Mouse (Mus musculus) neural tube, embryonic 11.5 days (tissue): ENCODE measurements around the gene Ccnt1. TPM values are rescaled to one million over a fixed set of nuclear protein-coding genes. Genes with fewer than 3 reads are reported as not detected.
A peak's percentile ranks its signal among the peaks of the same experiment; 100 is the strongest.
"Not testable (repeated sequence)": the region's sequence is repeated elsewhere in the genome, so short reads cannot be mapped to it uniquely, and the experiment has no call there.

ENCODE experiments used
- ATAC-seq: fragments of 200-750 bp; cut with Nextera tagmentation; 2 replicates; pipeline ENCODE4 v1.8.0; 2017; ENCODE audit warnings: moderate number of reproducible peaks, mild to moderate bottlenecking, moderate TSS enrichment, moderate library complexity; ENCODE audit not compliant: insufficient read depth, low FRiP score, low TSS enrichment
- DNase-seq: peaks from one replicate; pipeline ENCODE4 v3.0.0-alpha.2; 2015; ENCODE audit warnings: low spot score
- H3K27ac ChIP-seq: fragments of 300-500 bp; sonication (generic); 2 replicates; pipeline ENCODE4 v1.5.1; 2014; ENCODE audit warnings: low read depth, mild to moderate bottlenecking, low read length
- H3K27me3 ChIP-seq: fragments of 300-500 bp; sonication (generic); 2 replicates; pipeline ENCODE4 v1.6.1; 2014; ENCODE audit warnings: mild to moderate bottlenecking, low read length, mixed read lengths; ENCODE audit not compliant: control insufficient read depth, insufficient read depth
- H3K36me3 ChIP-seq: fragments of 300-500 bp; sonication (generic); 2 replicates; pipeline ENCODE4 v1.6.1; 2014; ENCODE audit warnings: mild to moderate bottlenecking, low read length, moderate library complexity, mixed read lengths; ENCODE audit not compliant: control insufficient read depth, insufficient read depth
- H3K4me1 ChIP-seq: fragments of 300-500 bp; sonication (generic); 2 replicates; pipeline ENCODE4 v1.6.1; 2014; ENCODE audit warnings: low read length, mixed read lengths; ENCODE audit not compliant: control insufficient read depth, insufficient read depth
- H3K4me2 ChIP-seq: fragments of 300-500 bp; sonication (generic); 2 replicates; pipeline ENCODE4 v1.6.1; 2014; ENCODE audit warnings: low read depth, mild to moderate bottlenecking, moderate library complexity
- H3K4me3 ChIP-seq: fragments of 300-500 bp; sonication (generic); 2 replicates; pipeline ENCODE4 v1.5.1; 2014; ENCODE audit warnings: low read depth, low read length
- H3K9ac ChIP-seq: fragments of 300-500 bp; sonication (generic); 2 replicates; pipeline ENCODE4 v1.6.1; 2014; ENCODE audit warnings: mild to moderate bottlenecking, low read length
- H3K9me3 ChIP-seq: fragments of 300-500 bp; sonication (generic); 2 replicates; pipeline ENCODE4 v1.6.1; 2016; ENCODE audit warnings: low read length; ENCODE audit not compliant: control insufficient read depth
- whole genome bisulfite sequencing: fragments of 180-500 bp; shearing (Covaris S2); extraction: QIAGEN DNeasy Blood & Tissue Kit; methylation state at CpG from one replicate; pipeline ENCODE4 v1.1.7; 2014; 5-methylcytosine and 5-hydroxymethylcytosine counted together
- polyA plus RNA-seq: library from polyadenylated mRNA; unstranded; fragments of >200 nt; fragmentation: Nextera tagmentation; extraction: Ambion mirVana; gene quantifications from 2 replicates; pipeline ENCODE4 v1.2.1, GENCODE M21; 2014

Gene Ccnt1
- polyA plus RNA-seq, 1 experiment from 2014 or later = 65.6 TPM

DNA sequence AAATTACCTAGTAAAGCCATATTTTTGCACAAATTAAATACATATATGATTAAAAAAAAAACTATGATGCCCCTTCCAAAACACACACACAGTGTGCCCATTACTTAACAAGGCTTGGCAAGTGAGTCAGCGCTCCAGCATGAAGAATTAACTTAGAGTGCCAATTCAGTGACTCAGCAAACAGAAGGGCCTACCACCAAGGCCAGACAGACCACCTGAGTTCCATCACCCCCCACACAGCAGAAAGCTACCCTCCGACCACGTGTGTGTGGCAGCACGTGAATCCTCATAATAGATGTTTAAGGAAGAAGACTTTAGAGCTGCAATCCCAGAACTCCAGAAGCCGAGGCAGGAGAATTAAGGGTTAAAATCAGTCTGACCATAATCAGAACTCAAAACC is 38.4 kb downstream of the Ccnt1 start:
- ATAC-seq = no peak
- no peaks in the 10 kb centered on the region for H3K9me3 ChIP-seq
- 47% methylated on average over 5 of the region's 5 CpGs for WGBS
- no peak for DNase-seq
- H3K27ac ChIP-seq = no peak overlapping the region
- no peaks in the 10 kb centered on the region for H3K27me3 ChIP-seq
- peak overlapping the region; percentile 79 for H3K4me3 ChIP-seq
- peak overlapping the region; percentile 62 for H3K4me2 ChIP-seq
- H3K36me3 ChIP-seq = peaks cover 15% of the 10 kb centered on the region
- H3K4me1 ChIP-seq = no peaks in the 10 kb centered on the region
- no peak overlapping the region; the same call in 1 of the 2 replicates for H3K9ac ChIP-seq

DNA sequence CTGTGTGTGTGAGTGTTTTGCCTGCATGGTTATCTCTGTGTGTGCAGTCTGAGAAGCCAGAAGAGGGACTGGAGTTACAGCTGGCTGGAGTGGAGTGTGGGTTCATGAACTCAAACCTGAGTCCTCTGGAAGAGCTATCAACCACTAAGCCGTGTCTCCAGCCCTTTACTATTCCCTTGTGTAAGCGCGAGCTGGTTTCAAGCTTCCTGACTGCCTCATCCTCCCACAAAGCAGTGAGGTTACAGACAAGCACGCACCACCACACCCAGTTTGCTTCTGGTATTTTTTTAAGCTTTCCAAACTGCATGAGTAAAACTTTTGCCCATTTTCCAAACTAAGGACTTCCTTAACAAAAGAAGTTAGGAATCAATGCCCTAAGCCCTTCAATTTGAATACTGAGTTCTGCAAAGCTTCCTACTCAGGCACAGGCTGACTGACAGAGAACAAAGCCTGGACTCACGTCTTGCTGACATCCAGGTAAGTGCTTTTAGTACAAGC is 42.6 kb downstream of the Ccnt1 start:
- H3K36me3 ChIP-seq = peaks cover 24% of the 10 kb centered on the region
- no peaks in the 10 kb centered on the region for H3K27me3 ChIP-seq
- no peaks in the 10 kb centered on the region for H3K4me1 ChIP-seq
- no peak overlapping the region for H3K9ac ChIP-seq
- no peak overlapping the region for H3K4me3 ChIP-seq
- H3K4me2 ChIP-seq = no peak overlapping the region
- no peaks in the 10 kb centered on the region for H3K9me3 ChIP-seq
- no peak overlapping the region for H3K27ac ChIP-seq
- no peak for ATAC-seq
- WGBS = 91% methylated on average over 5 of the region's 5 CpGs
- DNase-seq = no peak

GRCm38 (mm10) chr15:98527056-98527771 is 43.5 kb downstream of the Ccnt1 start:
- H3K9me3 ChIP-seq = no peaks in the 10 kb centered on the region
- no peaks in the 10 kb centered on the region for H3K4me1 ChIP-seq
- WGBS = 93% methylated on average over 5 of the region's 5 CpGs
- H3K27ac ChIP-seq = no peak overlapping the region
- no peak for DNase-seq
- no peak for ATAC-seq
- no peak overlapping the region for H3K4me2 ChIP-seq
- no peaks in the 10 kb centered on the region for H3K27me3 ChIP-seq
- H3K4me3 ChIP-seq = no peak overlapping the region
- no peak overlapping the region for H3K9ac ChIP-seq
- peaks cover 27% of the 10 kb centered on the region for H3K36me3 ChIP-seq

DNA sequence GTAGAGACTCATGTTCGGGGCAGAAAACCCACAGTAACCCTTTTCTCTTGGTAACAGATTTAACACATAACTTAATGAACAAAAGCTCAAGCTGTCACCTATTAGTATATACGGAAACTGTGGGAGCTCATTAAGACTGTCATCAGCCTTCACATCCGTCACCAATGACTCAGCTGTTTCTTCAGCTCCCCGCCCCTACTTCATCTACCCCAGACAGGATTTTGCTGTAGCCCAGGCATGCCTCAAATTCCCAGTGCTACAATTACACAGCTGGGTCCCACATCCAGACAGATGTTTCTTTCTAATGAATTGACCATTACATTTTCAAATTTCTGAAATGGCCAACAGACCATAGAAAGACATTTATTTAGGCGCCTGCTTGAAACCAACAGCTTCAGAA is 44.7 kb downstream of the Ccnt1 start:
- DNase-seq (peak; percentile 32), ATAC-seq (no peak)
- Histone ChIP-seq H3K9ac (no peak overlapping the region), H3K27me3 (no peaks in the 10 kb centered on the region), H3K4me3 (no peak overlapping the region), H3K27ac (no peak overlapping the region), H3K9me3 (no peaks in the 10 kb centered on the region), H3K4me1 (no peaks in the 10 kb centered on the region), H3K36me3 (peaks cover 27% of the 10 kb centered on the region), H3K4me2 (no peak overlapping the region)
- WGBS = 73% methylated on average over 5 of the region's 5 CpGs

GRCm38 (mm10) chr15:98521245-98521644 is 49.5 kb downstream of the Ccnt1 start:
- no peak overlapping the region for H3K4me3 ChIP-seq
- no peaks in the 10 kb centered on the region for H3K4me1 ChIP-seq
- H3K9me3 ChIP-seq = no peaks in the 10 kb centered on the region
- ATAC-seq (no peak), DNase-seq (no peak)
- peaks cover 22% of the 10 kb centered on the region for H3K36me3 ChIP-seq
- H3K27ac ChIP-seq = no peak overlapping the region
- no peak overlapping the region for H3K9ac ChIP-seq
- WGBS = 95% methylated on average over 3 of the region's 3 CpGs
- H3K27me3 ChIP-seq = no peaks in the 10 kb centered on the region
- H3K4me2 ChIP-seq = no peak overlapping the region

GRCm38 (mm10) chr15:98517380-98518355 is 53.1 kb downstream of the Ccnt1 start:
- H3K27ac ChIP-seq = no peak overlapping the region
- H3K9me3 ChIP-seq = no peaks in the 10 kb centered on the region
- no peak for ATAC-seq
- no peak overlapping the region for H3K4me2 ChIP-seq
- no peak overlapping the region for H3K4me3 ChIP-seq
- H3K36me3 ChIP-seq = peaks cover 10% of the 10 kb centered on the region
- WGBS = 70% methylated on average over 16 of the region's 16 CpGs
- DNase-seq = peak; percentile 64
- no peaks in the 10 kb centered on the region for H3K27me3 ChIP-seq
- no peak overlapping the region for H3K9ac ChIP-seq
- no peaks in the 10 kb centered on the region for H3K4me1 ChIP-seq

- H3K4me2 ChIP-seq, H3K9ac ChIP-seq, H3K9me3 ChIP-seq, H3K4me1 ChIP-seq, DNase-seq, H3K27ac ChIP-seq, H3K4me3 ChIP-seq, H3K27me3 ChIP-seq, ATAC-seq, H3K36me3 ChIP-seq: not testable (repeated sequence)
- 81% methylated on average over 2 of the region's 2 CpGs for WGBS
These were observed 55.9 kb downstream of the Ccnt1 start for GRCm38 (mm10) chr15:98514845-98515244.

GRCm38 (mm10) chr15:98514146-98514545 is 56.6 kb downstream of the Ccnt1 start:
- 82% methylated on average over 8 of the region's 8 CpGs for WGBS
- H3K4me1 ChIP-seq = peaks cover 2% of the 10 kb centered on the region; the same call in 1 of the 2 replicates
- no peak overlapping the region for H3K9ac ChIP-seq
- H3K27me3 ChIP-seq = no peaks in the 10 kb centered on the region
- H3K4me3 ChIP-seq = no peak overlapping the region
- DNase-seq (no peak), ATAC-seq (no peak)
- H3K9me3 ChIP-seq = no peaks in the 10 kb centered on the region
- no peak overlapping the region for H3K27ac ChIP-seq
- no peak overlapping the region for H3K4me2 ChIP-seq
- H3K36me3 ChIP-seq = no peaks in the 10 kb centered on the region; the same call in none of the 2 replicates
